Mouse (Mus musculus): ENCODE results near the gene Rufy3. TPM values are rescaled to one million over a fixed set of nuclear protein-coding genes. Genes with fewer than 3 reads are reported as not detected.

Rufy3 gene
- polyA plus RNA-seq, 1 experiment, result 6.4 TPM

- H3K4me3 ChIP-seq (ENCODE audit: low read depth, low read length), result no peak overlapping the region
- H3K27me3 ChIP-seq (ENCODE audit: control insufficient read depth, insufficient read depth, low read length), result no peaks in the 10 kb centered on the region
- 87% methylated on average over 5 of the region's 5 CpGs for WGBS
- H3K27ac ChIP-seq (ENCODE audit: insufficient read depth, low read depth, low read length), result no peak overlapping the region
- H3K36me3 ChIP-seq (ENCODE audit: control insufficient read depth, insufficient read depth, low read length), result peaks cover 33% of the 10 kb centered on the region
- TF ChIP-seq POLR2A (IDR thresholded peaks at IDR 0.05; ENCODE audit: low read depth, low read length) (no peak), CTCF (IDR thresholded peaks at IDR 0.05; ENCODE audit: extremely low read depth, insufficient read length, insufficient replicate concordance, low read depth, low read length) (no peak)
- H3K4me1 ChIP-seq (ENCODE audit: control insufficient read depth, insufficient read depth, insufficient read length, low read length), result peaks cover 3% of the 10 kb centered on the region; the same call in 1 of the 2 replicates
Observed at GRCm38 (mm10) chr5:88631545-88631944, 66.7 kb downstream of the Rufy3 start.

GRCm38 (mm10) chr5:88632463-88632862 lies 67.6 kb downstream of the Rufy3 start:
- H3K27ac ChIP-seq (ENCODE audit: insufficient read depth, low read depth, low read length), result no peak overlapping the region
- peaks cover 3% of the 10 kb centered on the region; the same call in 1 of the 2 replicates for H3K4me1 ChIP-seq (ENCODE audit: control insufficient read depth, insufficient read depth, insufficient read length, low read length)
- no peak overlapping the region for H3K4me3 ChIP-seq (ENCODE audit: low read depth, low read length)
- no peaks in the 10 kb centered on the region for H3K27me3 ChIP-seq (ENCODE audit: control insufficient read depth, insufficient read depth, low read length)
- TF ChIP-seq CTCF (IDR thresholded peaks at IDR 0.05; ENCODE audit: extremely low read depth, insufficient read length, insufficient replicate concordance, low read depth, low read length), result no peak
- no peak for TF ChIP-seq POLR2A (IDR thresholded peaks at IDR 0.05; ENCODE audit: low read depth, low read length)
- 64% methylated on average over 9 of the region's 9 CpGs for WGBS
- peaks cover 39% of the 10 kb centered on the region for H3K36me3 ChIP-seq (ENCODE audit: control insufficient read depth, insufficient read depth, low read length)

DNA sequence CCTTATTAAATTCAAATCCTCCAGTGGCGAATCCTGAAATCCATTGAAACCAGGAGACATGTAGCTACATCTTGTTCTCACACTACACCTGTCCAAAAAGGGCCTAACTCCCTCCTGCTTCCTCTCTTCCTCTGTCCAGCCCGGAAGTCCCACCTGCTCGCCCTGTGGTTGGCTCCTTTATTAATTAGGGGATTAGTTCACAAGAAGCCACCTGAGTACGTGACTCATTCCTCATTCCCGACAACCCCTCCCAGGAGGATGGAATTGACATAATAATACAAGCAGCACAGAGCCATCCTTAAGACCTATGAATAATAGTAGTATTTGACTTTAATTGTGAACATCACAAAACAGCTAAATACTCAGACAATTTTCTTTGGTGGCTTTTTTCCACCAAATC lies 69.2 kb downstream of the Rufy3 start:
- no peak overlapping the region for H3K27ac ChIP-seq (ENCODE audit: insufficient read depth, low read depth, low read length)
- WGBS, result 87% methylated on average over 5 of the region's 5 CpGs
- peaks cover 48% of the 10 kb centered on the region for H3K36me3 ChIP-seq (ENCODE audit: control insufficient read depth, insufficient read depth, low read length)
- peaks cover 3% of the 10 kb centered on the region; the same call in 1 of the 2 replicates for H3K4me1 ChIP-seq (ENCODE audit: control insufficient read depth, insufficient read depth, insufficient read length, low read length)
- no peak for TF ChIP-seq CTCF (IDR thresholded peaks at IDR 0.05; ENCODE audit: extremely low read depth, insufficient read length, insufficient replicate concordance, low read depth, low read length)
- no peaks in the 10 kb centered on the region for H3K27me3 ChIP-seq (ENCODE audit: control insufficient read depth, insufficient read depth, low read length)
- H3K4me3 ChIP-seq (ENCODE audit: low read depth, low read length), result no peak overlapping the region

DNA sequence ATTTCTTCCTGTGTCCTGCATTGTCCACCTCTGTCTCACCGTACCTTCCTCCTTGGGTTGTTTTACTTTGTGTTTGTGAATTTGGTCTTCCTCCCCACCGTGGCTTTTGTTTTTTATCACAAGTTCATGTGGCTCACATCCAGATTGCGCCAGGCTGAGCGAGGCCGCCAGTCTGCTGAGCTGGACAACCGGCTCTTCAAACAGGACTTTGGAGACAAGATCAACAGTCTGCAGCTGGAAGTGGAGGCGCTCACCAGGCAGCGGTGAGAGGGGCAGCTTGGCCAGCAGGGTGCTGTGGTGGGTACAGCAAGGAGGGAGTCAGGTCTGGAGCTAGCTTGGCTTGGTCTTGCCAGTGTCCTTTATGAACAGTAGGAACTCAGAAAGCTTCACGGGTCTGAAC lies 77.9 kb downstream of the Rufy3 start:
- WGBS, result 70% methylated on average over 9 of the region's 9 CpGs
- Histone ChIP-seq H3K27me3 (ENCODE audit: control insufficient read depth, insufficient read depth, low read length) (no peaks in the 10 kb centered on the region), H3K4me3 (ENCODE audit: low read depth, low read length) (no peak overlapping the region), H3K36me3 (ENCODE audit: control insufficient read depth, insufficient read depth, low read length) (peaks cover 59% of the 10 kb centered on the region), H3K27ac (ENCODE audit: insufficient read depth, low read depth, low read length) (no peak overlapping the region), H3K4me1 (ENCODE audit: control insufficient read depth, insufficient read depth, insufficient read length, low read length) (no peaks in the 10 kb centered on the region)
- no peak for TF ChIP-seq CTCF (IDR thresholded peaks at IDR 0.05; ENCODE audit: extremely low read depth, insufficient read length, insufficient replicate concordance, low read depth, low read length)
- TF ChIP-seq POLR2A (IDR thresholded peaks at IDR 0.05; ENCODE audit: low read depth, low read length), result no peak

- Histone ChIP-seq H3K4me3 (ENCODE audit: low read depth, low read length) (no peak overlapping the region), H3K27me3 (ENCODE audit: control insufficient read depth, insufficient read depth, low read length) (no peaks in the 10 kb centered on the region), H3K4me1 (ENCODE audit: control insufficient read depth, insufficient read depth, insufficient read length, low read length) (no peaks in the 10 kb centered on the region), H3K36me3 (ENCODE audit: control insufficient read depth, insufficient read depth, low read length) (peaks cover 63% of the 10 kb centered on the region), H3K27ac (ENCODE audit: insufficient read depth, low read depth, low read length) (no peak overlapping the region)
- no peak for TF ChIP-seq POLR2A (IDR thresholded peaks at IDR 0.05; ENCODE audit: low read depth, low read length)
- no peak for TF ChIP-seq CTCF (IDR thresholded peaks at IDR 0.05; ENCODE audit: extremely low read depth, insufficient read length, insufficient replicate concordance, low read depth, low read length)
- 88% methylated on average over 9 of the region's 9 CpGs for WGBS
Observed at GRCm38 (mm10) chr5:88643491-88643890, 78.7 kb downstream of the Rufy3 start.

- no peaks in the 10 kb centered on the region for H3K4me1 ChIP-seq (ENCODE audit: control insufficient read depth, insufficient read depth, insufficient read length, low read length)
- TF ChIP-seq POLR2A (IDR thresholded peaks at IDR 0.05; ENCODE audit: low read depth, low read length), result no peak
- no peak for TF ChIP-seq CTCF (IDR thresholded peaks at IDR 0.05; ENCODE audit: extremely low read depth, insufficient read length, insufficient replicate concordance, low read depth, low read length)
- H3K36me3 ChIP-seq (ENCODE audit: control insufficient read depth, insufficient read depth, low read length), result peaks cover 64% of the 10 kb centered on the region
- 76% methylated on average over 2 of the region's 2 CpGs for WGBS
- H3K27me3 ChIP-seq (ENCODE audit: control insufficient read depth, insufficient read depth, low read length), result no peaks in the 10 kb centered on the region
- H3K27ac ChIP-seq (ENCODE audit: insufficient read depth, low read depth, low read length), result no peak overlapping the region
- no peak overlapping the region for H3K4me3 ChIP-seq (ENCODE audit: low read depth, low read length)
Observed at GRCm38 (mm10) chr5:88644901-88645300, 80.1 kb downstream of the Rufy3 start.

DNA sequence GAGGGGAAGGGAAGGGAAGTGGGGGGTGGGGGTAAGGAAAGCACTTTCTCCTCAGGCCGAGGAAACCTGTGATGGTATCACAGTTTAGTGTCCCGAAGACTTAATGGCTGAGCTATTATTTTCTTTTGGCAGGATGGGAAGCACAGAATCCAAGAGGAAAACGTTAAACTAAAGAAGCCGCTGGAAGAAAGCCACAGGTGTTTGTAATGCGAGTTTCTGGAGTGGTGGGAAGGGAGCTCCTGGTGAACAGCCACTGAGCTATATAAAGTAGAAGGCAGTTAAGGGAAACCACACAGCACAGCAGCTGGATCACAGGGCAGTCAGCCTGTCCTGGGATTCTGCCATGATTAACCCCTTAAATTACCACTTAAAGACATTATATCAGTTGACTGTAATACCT lies 80.6 kb downstream of the Rufy3 start:
- 54% methylated on average over 5 of the region's 5 CpGs for WGBS
- peaks cover 68% of the 10 kb centered on the region for H3K36me3 ChIP-seq (ENCODE audit: control insufficient read depth, insufficient read depth, low read length)
- no peak overlapping the region for H3K27ac ChIP-seq (ENCODE audit: insufficient read depth, low read depth, low read length)
- no peak for TF ChIP-seq POLR2A (IDR thresholded peaks at IDR 0.05; ENCODE audit: low read depth, low read length)
- TF ChIP-seq CTCF (IDR thresholded peaks at IDR 0.05; ENCODE audit: extremely low read depth, insufficient read length, insufficient replicate concordance, low read depth, low read length), result no peak
- no peaks in the 10 kb centered on the region for H3K27me3 ChIP-seq (ENCODE audit: control insufficient read depth, insufficient read depth, low read length)
- H3K4me1 ChIP-seq (ENCODE audit: control insufficient read depth, insufficient read depth, insufficient read length, low read length), result no peaks in the 10 kb centered on the region
- no peak overlapping the region for H3K4me3 ChIP-seq (ENCODE audit: low read depth, low read length)
